Mouse (Mus musculus): ENCODE measurements around the gene Tnfrsf1a. TPM values are rescaled to one million over a fixed set of nuclear protein-coding genes. Genes with fewer than 3 reads are reported as not detected.

Gene Tnfrsf1a
- polyA plus RNA-seq, 1 experiment from 2014 or later, result 42.8 TPM

- 24% methylated on average over 6 of the region's 6 CpGs for WGBS
- no peak overlapping the region for H3K27ac ChIP-seq
- H3K36me3 ChIP-seq, result no peaks in the 10 kb centered on the region
- H3K4me1 ChIP-seq (replicated peaks), result peaks cover 23% of the 10 kb centered on the region
- H3K4me2 ChIP-seq, result no peak overlapping the region
- peaks cover 32% of the 10 kb centered on the region for H3K27me3 ChIP-seq
- no peaks in the 10 kb centered on the region for H3K9me3 ChIP-seq (replicated peaks)
- no peak overlapping the region for H3K4me3 ChIP-seq
- ATAC-seq (replicated peaks; ENCODE audit: insufficient number of reproducible peaks, insufficient read depth, low FRiP score, low read depth), result no peak
- H3K9ac ChIP-seq, result 0 out of 2 replicates have a peak overlapping the region, but pooled peaks have one; percentile 10
These were observed 23.8 kb upstream of the Tnfrsf1a start for GRCm38 (mm10) chr6:125325337-125325736.

GRCm38 (mm10) chr6:125328243-125328642, 20.9 kb upstream of the Tnfrsf1a start:
- Histone ChIP-seq H3K4me2 (no peak overlapping the region), H3K9me3 (replicated peaks) (no peaks in the 10 kb centered on the region), H3K4me3 (no peak overlapping the region), H3K27ac (no peak overlapping the region), H3K27me3 (peaks cover 3% of the 10 kb centered on the region; the same call in 1 of the 2 replicates), H3K9ac (no peak overlapping the region), H3K36me3 (no peaks in the 10 kb centered on the region), H3K4me1 (replicated peaks) (peaks cover 10% of the 10 kb centered on the region)
- WGBS, result 73% methylated on average over 5 of the region's 5 CpGs
- ATAC-seq (replicated peaks; ENCODE audit: insufficient number of reproducible peaks, insufficient read depth, low FRiP score, low read depth), result no peak

- Histone ChIP-seq H3K4me2 (peak overlapping the region; percentile 90), H3K4me3 (peak overlapping the region; percentile 63), H3K27ac (peak overlapping the region; percentile 41), H3K9me3 (replicated peaks) (no peaks in the 10 kb centered on the region), H3K36me3 (no peaks in the 10 kb centered on the region), H3K4me1 (replicated peaks) (peaks cover 7% of the 10 kb centered on the region; the same call in 1 of the 2 replicates), H3K9ac (peak overlapping the region; percentile 63), H3K27me3 (no peaks in the 10 kb centered on the region)
- peak; percentile 91 for ATAC-seq (replicated peaks; ENCODE audit: insufficient number of reproducible peaks, insufficient read depth, low FRiP score, low read depth)
- 1% methylated on average over 39 of the region's 39 CpGs for WGBS
These were observed 18.4 kb upstream of the Tnfrsf1a start for GRCm38 (mm10) chr6:125330626-125331326.

GRCm38 (mm10) chr6:125333112-125333899, 15.9 kb upstream of the Tnfrsf1a start:
- H3K36me3 ChIP-seq, result no peaks in the 10 kb centered on the region
- H3K4me1 ChIP-seq (replicated peaks), result peaks cover 7% of the 10 kb centered on the region; the same call in 1 of the 2 replicates
- H3K27me3 ChIP-seq, result no peaks in the 10 kb centered on the region
- no peaks in the 10 kb centered on the region for H3K9me3 ChIP-seq (replicated peaks)
- WGBS, result 63% methylated on average over 14 of the region's 14 CpGs
- H3K9ac ChIP-seq, result no peak overlapping the region
- no peak overlapping the region for H3K4me3 ChIP-seq
- H3K27ac ChIP-seq, result no peak overlapping the region
- no peak overlapping the region for H3K4me2 ChIP-seq
- no peak for ATAC-seq (replicated peaks; ENCODE audit: insufficient number of reproducible peaks, insufficient read depth, low FRiP score, low read depth)

- WGBS, result 83% methylated on average over 2 of the region's 2 CpGs
- no peaks in the 10 kb centered on the region for H3K9me3 ChIP-seq (replicated peaks)
- H3K27me3 ChIP-seq, result no peaks in the 10 kb centered on the region
- H3K4me1 ChIP-seq (replicated peaks), result peaks cover 7% of the 10 kb centered on the region; the same call in 1 of the 2 replicates
- no peak for ATAC-seq (replicated peaks; ENCODE audit: insufficient number of reproducible peaks, insufficient read depth, low FRiP score, low read depth)
- H3K4me2 ChIP-seq, result no peak overlapping the region
- no peak overlapping the region for H3K9ac ChIP-seq
- H3K36me3 ChIP-seq, result no peaks in the 10 kb centered on the region
- no peak overlapping the region for H3K27ac ChIP-seq
- H3K4me3 ChIP-seq, result no peak overlapping the region
These were observed 14.8 kb upstream of the Tnfrsf1a start for GRCm38 (mm10) chr6:125334356-125334755.

GRCm38 (mm10) chr6:125338791-125339660, 10.1 kb upstream of the Tnfrsf1a start:
- H3K27ac ChIP-seq, result peak overlapping the region; percentile 82; the same call in 1 of the 2 replicates
- no peak overlapping the region for H3K9ac ChIP-seq
- no peak overlapping the region for H3K4me3 ChIP-seq
- no peaks in the 10 kb centered on the region for H3K36me3 ChIP-seq
- no peaks in the 10 kb centered on the region for H3K27me3 ChIP-seq
- 65% methylated on average over 9 of the region's 9 CpGs for WGBS
- peaks cover 5% of the 10 kb centered on the region; the same call in 1 of the 2 replicates for H3K4me1 ChIP-seq (replicated peaks)
- no peak overlapping the region for H3K4me2 ChIP-seq
- no peak for ATAC-seq (replicated peaks; ENCODE audit: insufficient number of reproducible peaks, insufficient read depth, low FRiP score, low read depth)
- H3K9me3 ChIP-seq (replicated peaks), result no peaks in the 10 kb centered on the region

- 52% methylated on average over 5 of the region's 5 CpGs for WGBS
- Histone ChIP-seq H3K4me2 (no peak overlapping the region), H3K27me3 (no peaks in the 10 kb centered on the region), H3K36me3 (no peaks in the 10 kb centered on the region), H3K9ac (no peak overlapping the region), H3K4me1 (replicated peaks) (peaks cover 5% of the 10 kb centered on the region), H3K9me3 (replicated peaks) (no peaks in the 10 kb centered on the region), H3K4me3 (no peak overlapping the region), H3K27ac (peak overlapping the region; percentile 82)
- peak; percentile 33; the same call in 1 of the 2 replicates for ATAC-seq (replicated peaks; ENCODE audit: insufficient number of reproducible peaks, insufficient read depth, low FRiP score, low read depth)
These were observed 8.9 kb upstream of the Tnfrsf1a start for GRCm38 (mm10) chr6:125340244-125340643.

GRCm38 (mm10) chr6:125342198-125342597, 7.0 kb upstream of the Tnfrsf1a start:
- Histone ChIP-seq H3K9ac (no peak overlapping the region), H3K4me3 (no peak overlapping the region), H3K4me1 (replicated peaks) (peaks cover 5% of the 10 kb centered on the region), H3K27me3 (no peaks in the 10 kb centered on the region), H3K36me3 (no peaks in the 10 kb centered on the region), H3K27ac (no peak overlapping the region), H3K4me2 (no peak overlapping the region), H3K9me3 (replicated peaks) (no peaks in the 10 kb centered on the region)
- 68% methylated on average over 3 of the region's 3 CpGs for WGBS
- no peak for ATAC-seq (replicated peaks; ENCODE audit: insufficient number of reproducible peaks, insufficient read depth, low FRiP score, low read depth)

GRCm38 (mm10) chr6:125344084-125344483, 5.1 kb upstream of the Tnfrsf1a start:
- Histone ChIP-seq H3K27me3 (no peaks in the 10 kb centered on the region), H3K9ac (no peak overlapping the region), H3K9me3 (replicated peaks) (no peaks in the 10 kb centered on the region), H3K4me3 (no peak overlapping the region), H3K27ac (no peak overlapping the region), H3K4me1 (replicated peaks) (peaks cover 16% of the 10 kb centered on the region), H3K36me3 (no peaks in the 10 kb centered on the region), H3K4me2 (no peak overlapping the region)
- ATAC-seq (replicated peaks; ENCODE audit: insufficient number of reproducible peaks, insufficient read depth, low FRiP score, low read depth), result no peak
- 23% methylated on average over 8 of the region's 8 CpGs for WGBS

GRCm38 (mm10) chr6:125344866-125345265, 4.3 kb upstream of the Tnfrsf1a start:
- no peaks in the 10 kb centered on the region for H3K36me3 ChIP-seq
- no peak overlapping the region for H3K4me2 ChIP-seq
- no peak for ATAC-seq (replicated peaks; ENCODE audit: insufficient number of reproducible peaks, insufficient read depth, low FRiP score, low read depth)
- WGBS, result 64% methylated on average over 4 of the region's 4 CpGs
- no peak overlapping the region for H3K4me3 ChIP-seq
- no peak overlapping the region for H3K27ac ChIP-seq
- no peaks in the 10 kb centered on the region for H3K9me3 ChIP-seq (replicated peaks)
- H3K9ac ChIP-seq, result no peak overlapping the region
- peaks cover 18% of the 10 kb centered on the region for H3K4me1 ChIP-seq (replicated peaks)
- H3K27me3 ChIP-seq, result no peaks in the 10 kb centered on the region

DNA sequence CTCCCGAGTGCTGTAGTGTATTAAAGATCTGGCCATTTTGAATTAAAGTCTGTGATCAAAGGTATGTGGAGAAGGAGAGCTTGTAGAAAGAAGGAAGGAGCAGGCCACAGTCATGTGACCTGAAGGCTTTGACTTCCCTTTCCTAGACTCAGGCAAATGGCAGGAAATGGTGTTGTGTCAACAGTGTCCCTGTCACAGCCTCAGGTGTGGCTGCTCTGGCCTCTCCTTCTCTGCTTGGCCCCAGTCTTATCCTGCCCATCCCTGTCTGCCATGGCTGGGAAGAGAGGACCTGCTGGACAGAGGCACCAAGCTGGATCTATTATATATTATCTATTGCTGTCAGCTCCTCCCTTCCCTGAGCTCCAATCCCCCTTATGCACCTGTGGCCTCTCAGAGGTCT, 3.5 kb upstream of the Tnfrsf1a start:
- H3K27me3 ChIP-seq, result no peaks in the 10 kb centered on the region
- WGBS, result 51% methylated on average over 1 of the region's 1 CpGs
- H3K4me2 ChIP-seq, result no peak overlapping the region
- no peaks in the 10 kb centered on the region for H3K36me3 ChIP-seq
- ATAC-seq (replicated peaks; ENCODE audit: insufficient number of reproducible peaks, insufficient read depth, low FRiP score, low read depth), result no peak
- H3K27ac ChIP-seq, result no peak overlapping the region
- no peaks in the 10 kb centered on the region for H3K9me3 ChIP-seq (replicated peaks)
- no peak overlapping the region for H3K9ac ChIP-seq
- H3K4me1 ChIP-seq (replicated peaks), result peaks cover 22% of the 10 kb centered on the region
- H3K4me3 ChIP-seq, result no peak overlapping the region
